ENCODE assay signal across 26 mouse cellular contexts in the genomic region with DNA sequence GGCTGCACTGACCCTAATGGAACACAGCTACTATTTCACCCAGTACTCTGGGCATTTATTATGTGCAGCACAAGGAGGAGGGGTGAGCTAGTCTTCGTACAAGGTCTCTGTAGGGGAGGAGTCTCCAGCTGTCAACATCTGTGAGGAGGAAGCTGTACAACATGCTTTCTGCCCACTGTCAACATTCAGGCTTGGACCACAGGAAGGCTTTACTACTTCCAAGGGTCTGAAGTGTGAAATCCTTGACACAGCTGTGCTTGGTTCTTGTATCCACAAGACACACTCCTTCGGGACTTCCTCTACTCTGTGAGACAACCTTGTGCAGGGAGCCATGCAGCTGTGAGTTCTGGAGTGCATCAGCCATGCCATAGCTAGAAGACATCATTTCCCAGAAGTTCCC. TPM values are rescaled to one million over a fixed set of nuclear protein-coding genes. Genes with fewer than 3 reads are reported as not detected.
DNase-seq lines count a peak whose midpoint lies in the region; ATAC-seq lines count a peak whose summit lies in the region.
"Had no signal": no experiment of that assay in that cellular context is flagged by ENCODE, and none has a peak within 500 bp of the region (broad histone marks: within the 10 kb centered on the region; RNA-seq: fewer than 3 reads in every experiment).

No protein-coding gene starts in this region.

- no peak overlapping the region for H3K9ac ChIP-seq in embryonic facial prominence, embryonic 14.5 days (ENCODE audit: low read depth, low read length)
- no peak overlapping the region for H3K9ac ChIP-seq in lung, embryonic 16.5 days (ENCODE audit: low read length)
- H3K9ac ChIP-seq: embryonic facial prominence, embryonic 12.5 days; forebrain, embryonic 12.5 days; heart, embryonic 15.5 days; hindbrain, embryonic 12.5 days had no signal

- H3K4me3 ChIP-seq in embryonic facial prominence, embryonic 14.5 days (ENCODE audit: low read depth, low read length): no peak overlapping the region
- H3K4me3 ChIP-seq in embryonic facial prominence, embryonic 10.5 days: no peak overlapping the region
- no peak overlapping the region for H3K4me3 ChIP-seq in lung, embryonic 16.5 days (ENCODE audit: low read length)
- H3K4me3 ChIP-seq: embryonic facial prominence, embryonic 12.5 days; forebrain, embryonic 12.5 days; heart, embryonic 15.5 days; hindbrain, embryonic 12.5 days had no signal

- 70% methylated on average over 2 of the region's 2 CpGs for WGBS in embryonic facial prominence, embryonic 14.5 days
- 90% methylated on average over 2 of the region's 2 CpGs for WGBS in embryonic facial prominence, embryonic 10.5 days
- 41% methylated on average over 2 of the region's 2 CpGs for WGBS in lung, embryonic 16.5 days

- DNase-seq in embryonic facial prominence, embryonic 14.5 days (ENCODE audit: low spot score): peak; percentile 35
- DNase-seq in embryonic facial prominence, embryonic 10.5 days (ENCODE audit: low spot score): no peak
- peak; percentile 14 for DNase-seq in heart, postnatal 4 days
- no peak for DNase-seq in heart, adult 9 months (ENCODE audit: low spot score in 2 of 2)
- DNase-seq in lung, postnatal 4 days: no peak
- no peak for DNase-seq in cerebellum, postnatal 36 days
- DNase-seq: adrenal gland, adult 8-10 months; adrenal gland, postnatal 36 days; B cell, adult 2 months; cerebellum, adult 2 months; cerebellum, postnatal 10 days; embryo, embryonic 11 days; gastrocnemius, postnatal 10 days; heart, postnatal 36 days had no signal

- no peak overlapping the region for H3K4me2 ChIP-seq in embryonic facial prominence, embryonic 14.5 days (ENCODE audit: low read depth, low read length)
- no peak overlapping the region for H3K4me2 ChIP-seq in lung, embryonic 16.5 days (ENCODE audit: low read depth, low read length)
- H3K4me2 ChIP-seq: embryonic facial prominence, embryonic 12.5 days; forebrain, embryonic 12.5 days; heart, embryonic 11.5 days; heart, embryonic 15.5 days; hindbrain, embryonic 12.5 days had no signal

- 0 out of 2 replicates have a peak, but pooled peaks cover 3% of the 10 kb centered on the region for H3K4me1 ChIP-seq in embryonic facial prominence, embryonic 14.5 days (ENCODE audit: control insufficient read depth, insufficient read depth, low read length)
- H3K4me1 ChIP-seq in embryonic facial prominence, embryonic 10.5 days: no peaks in the 10 kb centered on the region
- peaks cover 2% of the 10 kb centered on the region; the same call in 1 of the 2 replicates for H3K4me1 ChIP-seq in lung, embryonic 16.5 days (replicated peaks; ENCODE audit: control insufficient read depth, insufficient read depth, low read length)
- H3K4me1 ChIP-seq: embryonic facial prominence, embryonic 12.5 days; forebrain, embryonic 12.5 days; heart, embryonic 15.5 days; hindbrain, embryonic 12.5 days had no signal

- no peaks in the 10 kb centered on the region for H3K36me3 ChIP-seq in embryonic facial prominence, embryonic 14.5 days (ENCODE audit: control insufficient read depth, insufficient read depth, low read length)
- no peaks in the 10 kb centered on the region for H3K36me3 ChIP-seq in embryonic facial prominence, embryonic 10.5 days (replicated peaks)
- no peaks in the 10 kb centered on the region for H3K36me3 ChIP-seq in lung, embryonic 16.5 days (ENCODE audit: control insufficient read depth, insufficient read depth, low read length)
- H3K36me3 ChIP-seq: embryonic facial prominence, embryonic 12.5 days; forebrain, embryonic 12.5 days; G1E; heart, embryonic 15.5 days; hindbrain, embryonic 12.5 days had no signal

- no peaks in the 10 kb centered on the region for H3K9me3 ChIP-seq in embryonic facial prominence, embryonic 14.5 days (ENCODE audit: control insufficient read depth, low read length)
- H3K9me3 ChIP-seq in embryonic facial prominence, embryonic 10.5 days: no peaks in the 10 kb centered on the region
- no peaks in the 10 kb centered on the region for H3K9me3 ChIP-seq in lung, embryonic 16.5 days (ENCODE audit: control insufficient read depth, low read length)
- H3K9me3 ChIP-seq: embryonic facial prominence, embryonic 12.5 days; forebrain, embryonic 12.5 days; heart, embryonic 15.5 days; hindbrain, embryonic 12.5 days had no signal

- ATAC-seq in embryonic facial prominence, embryonic 14.5 days (ENCODE audit: low read depth): peak; percentile 47; the same call in 1 of the 2 replicates
- ATAC-seq in lung, embryonic 16.5 days (ENCODE audit: low read depth): peak; percentile 78
- ATAC-seq: CD4-positive, CD25-positive, alpha-beta regulatory T cell, adult 4 months; forebrain, embryonic 16.5 days; hindbrain, embryonic 16.5 days had no signal

- no peaks in the 10 kb centered on the region for H3K27me3 ChIP-seq in embryonic facial prominence, embryonic 14.5 days (replicated peaks; ENCODE audit: control insufficient read depth, insufficient read depth, low read length)
- H3K27me3 ChIP-seq in embryonic facial prominence, embryonic 10.5 days (replicated peaks; ENCODE audit: low read depth, poor library complexity, severe bottlenecking): no peaks in the 10 kb centered on the region
- H3K27me3 ChIP-seq in lung, embryonic 16.5 days (ENCODE audit: control insufficient read depth, insufficient read depth, low read depth, low read length): no peaks in the 10 kb centered on the region
- H3K27me3 ChIP-seq: embryonic facial prominence, embryonic 12.5 days; forebrain, embryonic 12.5 days; heart, embryonic 15.5 days; hindbrain, embryonic 12.5 days had no signal

- H3K27ac ChIP-seq in embryonic facial prominence, embryonic 14.5 days (replicated peaks; ENCODE audit: low read depth, low read length): no peak overlapping the region
- H3K27ac ChIP-seq in embryonic facial prominence, embryonic 10.5 days (replicated peaks): no peak overlapping the region
- H3K27ac ChIP-seq in lung, embryonic 16.5 days (ENCODE audit: low read length): peak overlapping the region; percentile 13; the same call in 1 of the 2 replicates
- H3K27ac ChIP-seq: embryonic facial prominence, embryonic 12.5 days; forebrain, embryonic 12.5 days; heart, embryonic 15.5 days; hindbrain, embryonic 12.5 days had no signal

RNA-seq across cellular contexts. Expression of gene Rtp1, which starts 56.6 kb away (rescaled TPM):
- 2.0 and 2.4 TPM in 2 replicates for polyA plus RNA-seq in embryonic facial prominence, embryonic 14.5 days (2014; fragmentation: Nextera tagmentation; extraction: Ambion mirVana)
- polyA plus RNA-seq in embryonic facial prominence, embryonic 10.5 days (2016; fragmentation: Nextera tagmentation; extraction: Ambion mirVana): not detected in 2 replicates
- not detected for total RNA-seq in heart, postnatal 4 days (2021)
- not detected in 2 replicates for polyA plus RNA-seq in lung, embryonic 16.5 days (2015; fragmentation: Nextera tagmentation; extraction: Ambion mirVana)
- total RNA-seq: adrenal gland, adult 8-10 months; adrenal gland, postnatal 36 days; common myeloid progenitor, adult 5-6 weeks; gastrocnemius, postnatal 10 days; gastrocnemius, postnatal 4 days; heart, postnatal 36 days had no signal
- polyA plus RNA-seq: CD4-positive, CD25-positive, alpha-beta regulatory T cell, adult 4 months; forebrain, embryonic 16.5 days; G1E; heart, embryonic 11.5 days; heart, embryonic 15.5 days; hindbrain, embryonic 12.5 days had no signal

Comparison
In these comparisons a context has a peak if more than half of its experiments do, and no peak if none do; other contexts are left out.
1. DNase-seq: peak in embryonic facial prominence, embryonic 14.5 days (single experiment) and heart, postnatal 4 days (single experiment); none in embryonic facial prominence, embryonic 10.5 days (single experiment), heart, adult 9 months (0 of 2), lung, postnatal 4 days (0 of 2) and cerebellum, postnatal 36 days (0 of 2).